Mouse (Mus musculus) activated CD4-positive, CD25-positive, alpha-beta regulatory T cell, adult 4 months (primary cell): ENCODE data around the gene Heyl. TPM values are rescaled to one million over a fixed set of nuclear protein-coding genes. Genes with fewer than 3 reads are reported as not detected.
"Not testable (repeated sequence)": the region's sequence is repeated elsewhere in the genome, so short reads cannot be mapped to it uniquely, and the experiment has no call there.

Experiments
- ATAC-seq: one replicate; pipeline ENCODE4 v1.8.0; 2017
- polyA plus RNA-seq, 2 experiments: library from polyadenylated mRNA; unstranded; fragments of 100-300 nt; shearing (Covaris generic); gene quantifications; one replicate each; pipeline ENCODE4 v1.2.1; 2017

The Heyl gene
- polyA plus RNA-seq, 2 experiments from 2014 or later = not detected

DNA sequence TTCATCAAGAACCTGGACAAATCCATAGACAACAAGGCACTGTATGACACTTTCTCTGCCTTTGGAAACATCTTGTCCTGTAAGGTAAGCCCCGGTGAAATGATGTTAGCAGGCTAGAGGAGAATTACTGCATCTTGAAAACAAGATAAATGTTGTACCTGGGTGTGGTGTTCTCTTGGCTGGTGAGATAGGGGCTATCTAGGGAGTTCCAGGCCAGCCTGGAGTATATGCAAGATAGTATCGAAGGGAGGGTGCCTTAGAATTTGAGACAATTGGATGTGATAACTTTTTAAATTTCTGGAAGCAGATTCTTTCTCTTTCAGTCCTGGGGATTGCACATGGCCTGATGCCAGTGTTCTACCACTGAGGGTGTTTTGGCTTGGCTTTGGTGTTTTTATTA, 53.4 kb downstream of the Heyl start:
- ATAC-seq = no peak

DNA sequence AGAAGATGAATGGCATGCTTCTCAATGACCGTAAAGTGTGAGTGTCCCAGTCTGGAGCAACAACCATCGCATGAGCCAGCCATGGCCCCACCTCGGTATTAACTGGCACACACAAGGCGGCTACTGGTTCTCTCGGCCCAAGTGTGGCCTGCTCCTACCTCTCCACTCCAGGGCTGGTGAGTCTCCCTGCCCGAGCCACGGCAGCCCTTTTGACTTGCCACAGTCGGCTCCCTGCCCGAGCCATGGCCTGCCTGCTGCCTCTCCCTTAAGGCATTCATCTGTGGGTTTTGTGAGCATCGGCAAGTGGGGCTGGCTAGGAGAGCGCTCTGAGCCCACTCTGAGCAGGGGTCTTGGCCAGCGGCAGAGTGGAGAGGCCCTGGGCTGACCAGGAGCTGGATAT, 55.7 kb downstream of the Heyl start:
- no peak for ATAC-seq

DNA sequence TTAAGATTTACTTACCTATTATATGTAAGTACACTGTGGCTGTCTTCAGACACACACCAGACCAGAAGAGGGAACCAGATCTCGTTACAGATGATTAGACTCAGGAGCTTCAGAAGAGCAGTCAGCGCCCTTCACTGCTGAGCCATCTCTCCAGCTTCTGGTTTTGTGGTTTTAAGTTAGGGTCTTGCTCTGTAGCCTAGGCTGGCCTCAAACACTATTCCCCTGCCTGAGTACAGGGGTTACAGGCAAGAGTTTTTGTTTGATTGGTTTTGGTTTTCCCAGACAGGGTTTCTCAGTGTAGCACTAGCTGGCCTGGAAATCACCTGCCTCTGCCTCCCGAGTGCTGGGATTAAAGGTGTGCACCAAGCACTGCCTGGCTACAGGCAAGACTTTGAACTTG, 59.0 kb downstream of the Heyl start:
- ATAC-seq = no peak

DNA sequence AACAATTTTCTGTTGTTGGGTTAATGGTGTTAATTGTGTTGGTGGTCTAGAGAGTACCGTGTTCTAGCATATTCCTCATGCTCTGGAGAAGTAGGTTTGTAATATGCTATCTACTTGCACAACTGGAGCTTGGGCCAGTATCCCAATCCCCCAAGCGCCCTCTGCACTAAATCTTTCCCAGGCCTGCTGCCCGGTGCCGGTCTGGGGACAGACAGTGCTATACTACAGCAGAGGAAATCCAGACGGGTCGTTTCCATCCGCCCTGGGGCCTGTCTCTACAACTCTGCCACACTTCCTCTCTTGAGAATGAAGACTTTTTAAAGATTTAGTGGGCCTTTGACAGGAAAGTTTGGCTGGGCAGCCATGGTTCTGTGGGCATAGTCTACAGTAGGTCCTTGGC, 59.6 kb downstream of the Heyl start:
- no peak for ATAC-seq

DNA sequence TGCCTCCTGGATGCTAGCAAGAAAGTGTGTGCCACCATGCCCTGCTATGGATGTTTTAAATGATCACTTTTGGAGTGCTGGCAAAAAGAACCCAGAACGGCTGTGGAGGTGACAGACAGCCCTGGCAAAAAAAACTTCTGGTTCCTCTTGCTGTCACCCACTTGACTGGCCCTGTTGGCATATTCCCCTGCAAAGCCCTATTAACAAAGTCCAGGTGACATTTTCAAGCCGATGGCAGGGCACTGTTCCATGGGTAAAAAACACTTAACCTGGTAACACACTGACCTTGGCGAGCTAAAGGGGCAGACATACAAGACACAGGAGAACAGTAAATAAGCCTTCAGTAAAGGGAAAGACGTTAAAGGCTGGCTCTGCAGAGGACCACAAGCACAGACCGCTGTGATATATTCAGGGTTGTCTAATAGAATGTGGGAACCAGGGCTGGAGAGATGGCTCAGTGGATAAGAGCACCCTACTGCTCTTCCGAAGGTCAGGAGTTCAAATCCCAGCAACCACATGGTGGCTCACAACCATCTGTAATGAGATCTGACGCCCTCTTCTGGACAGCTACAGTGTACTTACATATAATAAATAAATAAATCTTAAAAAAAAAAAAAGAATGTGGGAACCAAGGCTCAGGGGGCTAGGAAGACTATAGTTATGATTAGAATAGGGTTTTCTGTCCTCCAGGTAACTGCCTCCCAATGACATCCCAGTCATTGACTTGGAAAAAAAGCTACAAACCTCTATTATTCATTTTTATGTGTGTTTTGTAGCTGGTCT, 60.5 kb downstream of the Heyl start:
- ATAC-seq = no peak

DNA sequence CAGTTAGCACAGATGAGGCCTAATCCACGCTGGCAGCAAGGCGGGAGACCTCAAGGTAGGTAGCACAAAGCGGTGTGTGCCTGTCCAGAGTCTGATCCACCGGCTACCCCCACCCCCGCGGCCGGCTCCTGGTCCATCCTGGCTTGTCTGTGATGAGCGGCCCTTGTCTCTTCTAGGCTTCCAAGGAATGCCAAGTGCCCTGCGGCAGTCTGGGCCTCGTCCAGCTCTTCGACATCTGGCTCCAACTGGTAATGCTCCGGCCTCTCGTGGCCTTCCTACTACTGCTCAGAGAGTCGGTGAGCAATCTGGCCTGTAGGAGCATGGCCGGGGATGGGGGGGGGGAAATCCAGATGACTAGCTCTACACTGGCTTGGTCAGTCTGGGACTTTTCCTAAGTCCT, 61.7 kb downstream of the Heyl start:
- not testable (repeated sequence) for ATAC-seq

DNA sequence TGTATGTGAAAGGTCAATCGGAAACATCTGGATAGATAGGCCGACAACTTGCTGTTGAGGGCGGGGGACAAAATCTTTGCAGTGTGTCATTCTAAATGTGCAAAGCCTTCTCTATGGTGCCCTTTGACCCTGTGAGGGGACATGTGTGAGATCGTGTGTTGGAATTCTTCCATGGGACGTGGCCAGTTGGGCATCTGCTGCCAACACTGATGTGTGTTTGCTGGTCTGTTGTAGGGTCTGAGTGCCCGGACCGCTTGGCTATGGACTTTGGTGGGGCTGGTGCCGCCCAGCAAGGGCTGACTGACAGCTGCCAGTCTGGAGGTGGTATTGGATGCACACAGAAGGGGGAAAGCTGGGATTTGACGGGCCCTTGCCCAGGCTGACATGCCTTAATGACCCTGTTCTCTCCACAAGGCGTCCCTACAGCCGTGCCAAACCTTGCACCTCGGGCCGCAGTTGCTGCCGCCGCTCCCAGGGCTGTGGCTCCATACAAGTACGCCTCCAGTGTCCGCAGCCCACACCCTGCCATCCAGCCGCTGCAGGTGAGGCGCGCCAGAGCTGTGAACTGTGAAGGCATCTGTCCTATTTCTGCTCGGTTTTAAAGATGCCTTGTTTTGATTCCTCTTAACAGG, 62.3 kb downstream of the Heyl start:
- no peak for ATAC-seq

DNA sequence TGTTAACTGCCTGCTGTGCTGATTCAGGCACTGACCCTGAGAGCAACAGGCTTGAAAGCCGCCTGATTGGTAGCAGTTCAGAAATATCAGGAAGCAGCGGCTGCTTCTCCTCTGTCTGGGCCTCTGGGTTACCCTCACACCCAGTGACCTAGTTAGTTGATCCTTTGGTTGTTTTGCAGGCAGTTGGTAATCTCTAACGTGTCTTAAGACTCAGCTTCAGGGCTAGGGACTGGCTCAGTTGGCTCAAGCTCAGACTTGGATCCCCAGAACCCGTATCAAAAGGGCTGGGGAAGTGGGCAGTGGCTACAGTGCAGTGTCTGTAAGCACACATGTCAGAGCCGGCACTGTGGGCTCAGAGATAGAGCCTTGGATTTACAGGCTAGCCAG, 62.8 kb downstream of the Heyl start:
- ATAC-seq = no peak

DNA sequence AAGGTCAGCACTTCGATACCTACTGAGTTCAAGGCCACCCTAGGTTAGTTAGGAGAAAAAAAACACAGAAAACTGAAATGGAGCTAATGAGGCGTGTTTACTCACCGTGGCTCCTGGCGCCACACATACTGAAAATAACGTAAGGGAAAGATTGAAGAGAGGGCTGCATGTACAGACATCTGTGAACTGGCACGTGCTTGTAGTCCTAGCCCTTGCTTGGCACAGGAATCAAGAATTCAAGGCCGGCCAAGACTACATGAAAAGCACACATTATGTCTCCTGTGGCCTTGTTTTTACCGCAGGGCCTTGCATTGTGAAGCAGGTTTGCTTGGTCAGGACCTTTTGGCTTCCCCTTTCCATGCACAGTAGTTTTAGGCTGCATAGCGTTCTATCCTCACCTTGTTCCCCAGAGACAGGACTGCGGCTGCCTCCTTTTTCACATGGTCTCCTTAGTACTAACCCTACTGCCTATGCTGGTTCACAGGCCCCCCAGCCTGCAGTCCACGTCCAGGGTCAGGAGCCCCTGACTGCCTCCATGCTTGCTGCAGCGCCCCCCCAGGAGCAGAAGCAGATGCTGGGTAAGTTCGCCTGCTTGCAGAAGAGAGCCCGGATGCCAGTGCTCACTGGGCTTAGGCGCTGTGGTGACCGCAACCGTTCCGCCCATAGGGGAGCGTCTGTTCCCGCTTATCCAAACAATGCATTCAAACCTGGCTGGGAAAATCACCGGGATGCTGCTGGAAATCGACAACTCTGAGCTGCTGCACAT, 64.0 kb downstream of the Heyl start:
- ATAC-seq = no peak

DNA sequence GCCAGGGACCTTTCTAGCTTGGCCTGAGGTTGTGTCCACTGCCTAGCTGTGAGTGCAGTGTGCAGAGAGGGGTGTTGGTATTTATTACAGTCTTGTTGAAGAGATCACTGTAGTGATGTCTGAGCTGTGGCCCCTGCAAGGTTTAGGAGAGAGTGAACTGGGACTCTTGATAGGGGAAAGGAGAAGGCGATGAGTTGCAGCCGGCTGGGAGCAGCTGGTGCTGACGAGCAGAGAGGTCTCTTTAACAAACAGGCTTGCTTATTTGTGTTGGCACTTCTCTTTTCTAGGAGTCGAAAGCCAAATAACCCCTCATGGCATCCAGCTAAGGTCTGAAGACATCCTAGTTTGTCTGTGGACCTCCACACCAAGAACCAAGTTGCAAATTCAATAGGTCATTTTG, 64.9 kb downstream of the Heyl start:
- no peak for ATAC-seq

DNA sequence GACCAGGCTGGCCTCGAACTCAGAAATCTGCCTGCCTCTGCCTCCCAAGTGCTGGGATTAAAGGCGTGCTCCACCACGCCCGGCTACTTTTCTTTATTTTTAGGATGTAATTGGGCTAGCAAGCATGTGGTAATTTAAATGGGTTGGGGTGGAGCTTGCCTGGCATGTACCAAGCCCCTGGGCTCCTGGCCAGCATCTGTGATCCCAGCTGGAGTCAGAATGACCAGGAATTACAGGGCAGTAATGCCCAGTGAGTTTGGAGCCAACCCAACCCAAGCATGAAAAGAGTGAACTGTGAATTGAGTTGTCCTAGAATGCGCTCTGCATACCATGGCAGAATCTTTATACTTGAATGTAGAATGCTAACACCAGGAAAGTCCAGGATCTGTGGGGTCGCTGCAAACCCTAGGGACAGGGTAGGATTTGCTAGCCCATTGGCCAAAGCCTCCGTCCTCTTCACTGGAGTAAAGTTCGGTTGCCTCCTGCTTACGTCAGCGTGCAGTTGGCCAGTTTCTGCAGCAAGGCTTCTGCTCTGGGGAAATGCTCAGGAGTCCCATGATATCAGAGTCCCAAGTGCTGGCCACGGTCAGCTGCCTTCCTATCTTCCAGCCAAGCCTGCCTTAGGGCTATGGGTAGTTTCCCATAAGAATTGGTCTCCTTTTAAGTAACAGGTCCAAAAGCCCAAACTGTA, 65.8 kb downstream of the Heyl start:
- no peak for ATAC-seq

Other genes starting within 250 kb of the Heyl start
- gene Mycl, start 237.9 kb upstream of the Heyl start, polyA plus RNA-seq = not detected
- 10 to 100 TPM; 16.5 to 17.2 TPM for gene Trit1, start 217.0 kb upstream of the Heyl start, polyA plus RNA-seq
- gene Bmp8b, start 128.4 kb upstream of the Heyl start, polyA plus RNA-seq = under 1 TPM in 1 of 2 experiments, not detected in 1; 0.20 TPM
- gene Oxct2b, start 117.3 kb upstream of the Heyl start, polyA plus RNA-seq = not detected
- gene Ppie, start 93.6 kb upstream of the Heyl start, polyA plus RNA-seq = 10 to 100 TPM; 53.6 to 68.7 TPM
- not detected for gene Hpcal4, start 50.3 kb upstream of the Heyl start, polyA plus RNA-seq
- gene Nt5c1a, start 32.1 kb upstream of the Heyl start, polyA plus RNA-seq = not detected
- gene Pabpc4, start 28.8 kb downstream of the Heyl start, polyA plus RNA-seq = 10 to 100 TPM; 15.3 to 22.6 TPM
- not detected for gene Oxct2a, start 90.1 kb downstream of the Heyl start, polyA plus RNA-seq
- not detected for gene Bmp8a, start 109.7 kb downstream of the Heyl start, polyA plus RNA-seq